Mouse (Mus musculus) ovary, adult 18-20 months (tissue): ENCODE data around the gene BC017158.

Source experiments
- DNase-seq: peaks from one replicate; pipeline ENCODE4 v3.0.0; 2022; ENCODE audit warnings: low spot score, mixed read lengths

The BC017158 gene

GRCm38 (mm10) chr7:128235481-128235880 lies 62.5 kb downstream of the BC017158 start:
- DNase-seq: no peak

- DNase-seq: no peak
Observed at GRCm38 (mm10) chr7:128234796-128235195, 63.2 kb downstream of the BC017158 start.

GRCm38 (mm10) chr7:128231741-128232140 lies 66.2 kb downstream of the BC017158 start:
- DNase-seq: no peak
